Mouse (Mus musculus) thymus, adult 2 months (tissue): Measurements from ENCODE around the gene Cenpt.

ENCODE experiments used
- CTCF ChIP-seq: fragments of 200-500 bp; IDR thresholded peaks from 2 replicates; pipeline ENCODE4 v1.5.1; 2012; ENCODE audit warnings: mild to moderate bottlenecking, control low read depth, low read length, moderate library complexity, borderline replicate concordance; ENCODE audit not compliant: control insufficient read depth, poor library complexity, insufficient read depth; ENCODE audit errors: extremely low read depth
- POLR2A ChIP-seq: fragments of 200-500 bp; IDR thresholded peaks from 2 replicates; pipeline ENCODE4 v1.6.1; 2012; ENCODE audit warnings: mild to moderate bottlenecking, low read length, control low read depth, moderate library complexity; ENCODE audit not compliant: control insufficient read depth, poor library complexity, insufficient read depth; ENCODE audit errors: extremely low read depth

DNA sequence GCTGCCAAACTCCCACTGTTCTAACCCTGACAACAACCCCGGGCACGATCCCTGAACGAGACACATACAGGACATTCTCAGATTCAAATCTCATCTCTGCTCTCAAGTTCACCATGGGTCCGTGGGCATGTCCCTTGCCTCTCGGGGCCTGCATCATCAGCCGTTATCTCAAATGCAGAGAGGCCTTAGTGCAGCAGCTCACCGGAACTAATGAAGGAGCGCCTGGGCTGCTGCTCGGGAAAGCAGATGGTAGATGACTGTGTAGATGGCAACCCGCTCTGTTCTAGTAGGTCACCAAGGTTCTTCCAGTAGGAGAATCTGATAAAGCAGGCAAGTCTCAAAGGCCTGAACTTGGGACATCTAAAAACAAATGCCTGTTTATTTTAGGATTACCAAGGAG lies 42.0 kb downstream of the Cenpt start:
- no peak for TF ChIP-seq POLR2A
- no peak for TF ChIP-seq CTCF
